Mouse (Mus musculus) heart, adult 2 months (tissue): Measurements from ENCODE around the gene Pik3cd. TPM values are rescaled to one million over a fixed set of nuclear protein-coding genes. Genes with fewer than 3 reads are reported as not detected.

Source experiments
- DNase-seq, 2 experiments: peaks; one replicate each; pipeline ENCODE4 v3.0.0; 2021
- H3K27ac ChIP-seq: fragments of 200-600 bp; 2 replicates; pipeline ENCODE4 v1.8.1; 2022
- H3K27me3 ChIP-seq: fragments of 200-500 bp; 2 replicates; pipeline ENCODE4 v1.6.1; 2012; ENCODE audit warnings: mild to moderate bottlenecking, low read length, inconsistent platforms, mixed read lengths; ENCODE audit not compliant: control insufficient read depth, insufficient read depth
- H3K36me3 ChIP-seq: fragments of 200-500 bp; 2 replicates; pipeline ENCODE4 v1.6.1; 2012; ENCODE audit warnings: low read length, inconsistent platforms; ENCODE audit not compliant: control insufficient read depth, insufficient read depth
- H3K4me1 ChIP-seq: fragments of 200-500 bp; 2 replicates; pipeline ENCODE4 v1.6.1; 2011; ENCODE audit warnings: low read length; ENCODE audit not compliant: control insufficient read depth, insufficient read depth
- H3K4me3 ChIP-seq: fragments of 200-600 bp; 2 replicates; pipeline ENCODE4 v1.8.1; 2022
- H3K79me2 ChIP-seq: fragments of 200-500 bp; replicated peaks from 2 replicates; pipeline ENCODE4 v1.6.1; 2012; ENCODE audit warnings: mild to moderate bottlenecking, inconsistent platforms, low read length, moderate library complexity, mixed read lengths; ENCODE audit not compliant: control insufficient read depth, insufficient read depth
- H3K9ac ChIP-seq: fragments of 200-500 bp; 2 replicates; pipeline ENCODE4 v1.6.1; 2012; ENCODE audit warnings: low read depth, mild to moderate bottlenecking, control low read depth, inconsistent platforms, low read length, mixed read lengths
- CTCF ChIP-seq: fragments of 200-600 bp; IDR thresholded peaks from 2 replicates; pipeline ENCODE4 v1.8.1; 2022; ENCODE audit warnings: antibody characterized with exemption, mild to moderate bottlenecking, moderate library complexity
- EP300 ChIP-seq: fragments of 200-500 bp; IDR thresholded peaks from 2 replicates; pipeline ENCODE4 v1.6.1; 2011; ENCODE audit warnings: low read depth, low read length, control low read depth; ENCODE audit not compliant: insufficient read depth
- POLR2A ChIP-seq: fragments of 200-500 bp; IDR thresholded peaks from 2 replicates; pipeline ENCODE4 v1.6.1; 2011; ENCODE audit warnings: mild to moderate bottlenecking, low read depth, low read length, control low read depth; ENCODE audit not compliant: insufficient read depth
- WGBS: fragments of 180-500 bp; shearing (Covaris S2); methylation state at CpG from one replicate; pipeline ENCODE4 v1.1.7; 2018; 5-methylcytosine and 5-hydroxymethylcytosine counted together
- intact Hi-C: fragments of 180-260 bp; cut with DNase I; formaldehyde crosslinking; loops from one replicate; pipeline ENCODE4 v1.15.1; 2025
- polyA plus RNA-seq: library from polyadenylated mRNA; depleted of rRNA; stranded (reverse); fragments of >200 nt; gene quantifications from 2 replicates; pipeline ENCODE4 v1.2.3, GENCODE M21; 2012
- total RNA-seq, 2 experiments: library from RNA; stranded (reverse); gene quantifications; 2 replicates each; pipeline ENCODE4 v1.2.3; 2021

Gene Pik3cd
- total and polyA plus RNA-seq, 3 experiments, result 3.4 to 4.7 (median 4.2) TPM

DNA sequence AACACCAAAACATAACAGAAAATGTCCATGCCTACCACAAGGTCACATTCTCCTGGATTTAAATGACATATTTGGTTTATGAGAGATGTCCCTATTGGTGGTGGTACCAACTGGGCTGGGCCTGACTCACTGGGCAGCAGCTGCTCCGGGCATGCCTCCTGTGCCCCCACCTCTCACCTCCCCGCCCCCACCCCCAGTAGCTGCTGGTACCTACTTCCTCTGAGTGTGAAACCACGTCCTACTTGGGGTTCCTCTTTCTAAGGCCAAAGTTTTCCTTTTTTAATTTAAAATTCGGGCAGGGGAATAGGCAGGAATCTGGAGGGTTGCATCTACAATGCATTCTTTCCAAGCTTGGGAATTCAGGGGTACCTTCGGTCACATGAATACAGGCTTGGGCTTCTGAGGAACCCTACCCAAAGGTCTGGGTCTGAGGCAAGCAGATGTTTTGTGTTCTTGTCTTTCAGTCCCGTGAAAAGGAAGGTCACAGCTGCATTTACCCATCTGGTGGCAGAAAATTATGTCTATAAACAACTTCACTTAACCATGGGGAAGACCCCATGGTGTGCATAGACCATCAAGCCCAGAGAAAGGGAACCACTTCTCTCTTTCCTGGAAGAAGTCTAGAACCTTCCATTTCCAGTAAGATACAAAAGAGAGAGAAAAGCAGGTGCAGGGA lies 37.2 kb downstream of the Pik3cd start:
- Histone ChIP-seq H3K4me3 (no peak overlapping the region), H3K9ac (no peak overlapping the region), H3K27me3 (no peaks in the 10 kb centered on the region), H3K36me3 (no peaks in the 10 kb centered on the region), H3K79me2 (no peaks in the 10 kb centered on the region), H3K27ac (no peak overlapping the region), H3K4me1 (no peaks in the 10 kb centered on the region; the same call in 1 of the 2 replicates)
- TF ChIP-seq POLR2A (no peak), EP300 (no peak), CTCF (no peak)
- intact Hi-C loops, result no loop called here
- WGBS, result 67% methylated on average over 6 of the region's 6 CpGs
- no peak for DNase-seq

DNA sequence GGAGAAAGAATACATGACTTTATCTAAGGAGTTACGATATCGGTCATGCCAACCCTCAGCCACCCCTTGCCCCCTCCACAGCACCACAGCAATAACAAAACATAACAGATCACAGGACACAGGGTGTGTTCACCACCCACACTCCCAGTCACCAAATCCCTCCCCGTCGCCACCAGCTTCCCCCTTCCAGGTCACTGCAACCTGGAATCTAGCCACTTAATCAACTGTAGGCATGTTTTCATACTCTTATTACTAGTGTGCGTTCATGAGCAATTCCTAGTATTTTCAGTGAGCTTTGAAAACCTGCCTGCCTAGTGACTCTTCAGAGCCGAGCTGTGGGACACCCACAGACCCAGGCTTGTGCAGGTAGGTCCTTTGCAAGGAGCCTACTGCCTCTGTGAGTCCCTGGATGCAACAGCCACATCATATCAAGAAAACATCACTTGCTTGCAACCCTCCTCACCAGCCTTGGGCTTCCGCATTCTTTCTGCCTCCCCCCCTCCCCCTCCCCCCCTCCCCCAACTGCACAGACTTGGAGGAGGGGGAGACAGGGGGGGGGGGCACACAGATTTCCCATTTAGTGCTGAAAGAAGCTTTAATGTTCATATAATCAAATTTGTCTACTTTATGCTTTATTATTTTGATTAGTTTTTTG lies 38.4 kb downstream of the Pik3cd start:
- Histone ChIP-seq H3K4me3 (no peak overlapping the region), H3K36me3 (no peaks in the 10 kb centered on the region), H3K9ac (no peak overlapping the region), H3K79me2 (no peaks in the 10 kb centered on the region), H3K27ac (no peak overlapping the region), H3K27me3 (no peaks in the 10 kb centered on the region), H3K4me1 (no peaks in the 10 kb centered on the region; the same call in 1 of the 2 replicates)
- TF ChIP-seq EP300 (no peak), CTCF (no peak), POLR2A (no peak)
- 77% methylated on average over 7 of the region's 7 CpGs for WGBS
- intact Hi-C loops, result no loop called here
- no peak for DNase-seq

DNA sequence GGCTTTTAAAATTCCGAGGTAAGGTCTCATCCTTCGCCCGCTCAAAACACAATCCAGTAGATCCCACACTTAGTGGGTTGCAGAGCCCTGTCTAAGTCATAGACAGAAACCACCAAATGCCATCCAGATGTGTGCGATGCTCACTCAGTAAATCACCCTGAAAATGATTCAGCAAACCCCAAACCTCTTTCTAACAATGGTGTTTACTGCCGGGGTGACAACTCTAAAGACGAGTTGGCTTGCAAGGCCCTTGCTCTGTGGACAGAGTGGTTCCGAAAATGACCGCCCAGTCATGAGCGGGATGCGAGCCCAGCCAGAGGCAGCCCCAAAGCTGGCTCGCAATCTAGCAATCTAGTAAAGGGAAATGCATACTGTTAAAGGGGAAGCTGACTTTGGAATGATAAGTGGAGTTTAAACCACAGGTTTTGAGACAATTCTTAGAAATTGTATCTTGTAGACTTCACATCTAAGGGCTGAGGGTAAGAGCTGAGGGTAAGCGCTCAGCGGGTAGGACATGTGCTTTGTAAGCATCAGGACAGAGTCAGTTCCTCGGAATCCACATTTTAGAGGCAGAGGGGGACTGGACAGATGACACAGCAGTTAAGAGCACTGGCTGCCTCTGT lies 40.3 kb downstream of the Pik3cd start:
- H3K79me2 ChIP-seq, result no peaks in the 10 kb centered on the region
- H3K36me3 ChIP-seq, result no peaks in the 10 kb centered on the region
- TF ChIP-seq EP300, result no peak
- no peak for TF ChIP-seq POLR2A
- no peak for TF ChIP-seq CTCF
- DNase-seq, result no peak
- H3K9ac ChIP-seq, result no peak overlapping the region
- no peak overlapping the region for H3K4me3 ChIP-seq
- intact Hi-C loops, result no loop called here
- no peak overlapping the region for H3K27ac ChIP-seq
- H3K4me1 ChIP-seq, result no peaks in the 10 kb centered on the region; the same call in 1 of the 2 replicates
- H3K27me3 ChIP-seq, result no peaks in the 10 kb centered on the region
- 83% methylated on average over 14 of the region's 14 CpGs for WGBS

DNA sequence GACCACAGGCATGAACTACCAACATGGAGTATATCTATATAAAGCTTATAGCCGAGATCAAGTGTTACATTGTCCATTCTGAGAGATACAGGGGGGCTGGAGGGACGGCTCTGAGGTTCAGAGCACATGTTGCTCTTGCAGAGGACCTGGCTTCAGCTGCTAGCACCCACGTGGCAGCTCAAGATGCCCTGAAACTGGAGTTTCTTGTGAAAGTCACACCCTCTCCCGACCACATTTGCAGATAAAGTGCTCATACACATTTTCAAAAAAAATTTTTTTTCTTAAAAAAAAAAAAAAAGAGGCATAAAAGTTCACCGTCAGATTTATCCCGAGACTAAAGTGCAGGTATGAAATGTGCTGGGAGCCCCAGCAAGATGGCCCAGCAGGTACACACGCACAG lies 41.8 kb downstream of the Pik3cd start:
- H3K79me2 ChIP-seq, result no peaks in the 10 kb centered on the region
- H3K4me3 ChIP-seq, result no peak overlapping the region
- no peak overlapping the region for H3K27ac ChIP-seq
- H3K4me1 ChIP-seq, result no peaks in the 10 kb centered on the region; the same call in 1 of the 2 replicates
- no peaks in the 10 kb centered on the region for H3K27me3 ChIP-seq
- H3K9ac ChIP-seq, result no peak overlapping the region
- TF ChIP-seq POLR2A (no peak), EP300 (no peak), CTCF (no peak)
- WGBS, result 82% methylated on average over 7 of the region's 7 CpGs
- DNase-seq, result no peak
- intact Hi-C loops, result no loop called here
- H3K36me3 ChIP-seq, result no peaks in the 10 kb centered on the region

DNA sequence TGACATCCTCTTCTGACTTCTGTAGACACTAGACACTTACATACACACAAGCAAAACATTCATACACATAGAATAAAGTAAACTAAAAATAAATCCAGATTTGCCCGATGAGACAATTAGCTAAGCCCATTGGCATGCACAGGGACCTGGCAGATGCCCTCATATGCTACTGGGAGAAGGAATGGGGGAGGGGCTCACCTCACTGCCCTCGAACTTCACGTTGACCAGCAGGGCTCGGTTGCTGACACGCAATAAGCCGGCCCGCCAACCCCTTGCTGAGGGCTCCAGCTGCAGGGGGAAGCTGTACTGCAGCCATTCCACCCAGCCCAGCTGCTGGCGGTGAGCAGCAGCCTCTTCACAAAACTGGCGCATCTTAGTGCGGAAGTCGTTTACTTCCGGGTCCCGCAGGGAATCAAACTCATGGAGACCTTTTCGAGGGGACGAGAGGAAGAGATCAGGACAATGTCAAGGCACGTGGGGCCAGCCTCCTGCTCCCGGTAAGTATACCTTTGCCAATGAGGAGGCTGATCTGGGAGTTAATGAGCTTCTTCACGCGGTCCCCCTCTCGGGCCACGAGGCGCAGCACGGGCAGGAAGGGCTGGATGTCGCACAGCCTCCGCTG lies 42.8 kb downstream of the Pik3cd start:
- H3K9ac ChIP-seq, result no peak overlapping the region
- no peaks in the 10 kb centered on the region for H3K27me3 ChIP-seq
- H3K36me3 ChIP-seq, result no peaks in the 10 kb centered on the region
- no peak for DNase-seq
- TF ChIP-seq CTCF (no peak), POLR2A (no peak), EP300 (no peak)
- no peak overlapping the region for H3K27ac ChIP-seq
- H3K4me1 ChIP-seq, result no peaks in the 10 kb centered on the region
- intact Hi-C loops, result no loop called here
- 52% methylated on average over 25 of the region's 25 CpGs for WGBS
- no peaks in the 10 kb centered on the region for H3K79me2 ChIP-seq
- no peak overlapping the region for H3K4me3 ChIP-seq
